Mouse (Mus musculus) cerebellum, adult 2 months (tissue): ENCODE measurements around the gene Lingo2. TPM values are rescaled to one million over a fixed set of nuclear protein-coding genes. Genes with fewer than 3 reads are reported as not detected.

Source experiments
- DNase-seq, 2 experiments: peaks; one replicate each; pipeline ENCODE4 v3.0.0; 2021
- H3K27ac ChIP-seq: fragments of 200-500 bp; 2 replicates; pipeline ENCODE4 v1.5.1; 2012; ENCODE audit warnings: low read length, control low read depth, inconsistent platforms; ENCODE audit not compliant: insufficient read depth
- H3K27me3 ChIP-seq: fragments of 200-500 bp; 2 replicates; pipeline ENCODE4 v1.6.1; 2012; ENCODE audit warnings: inconsistent platforms, mild to moderate bottlenecking, low read length, moderate library complexity; ENCODE audit not compliant: control insufficient read depth, insufficient read depth
- H3K4me1 ChIP-seq: fragments of 200-500 bp; 2 replicates; pipeline ENCODE4 v1.6.1; 2011; ENCODE audit warnings: low read length; ENCODE audit not compliant: control insufficient read depth, insufficient read depth
- H3K4me3 ChIP-seq: fragments of 200-500 bp; replicated peaks from 2 replicates; pipeline ENCODE3; 2011; ENCODE audit warnings: mild to moderate bottlenecking, low read depth, low read length, control low read depth; ENCODE audit not compliant: insufficient read depth
- CTCF ChIP-seq: fragments of 200-500 bp; IDR thresholded peaks from 2 replicates; pipeline ENCODE4 v1.5.1; 2011; ENCODE audit warnings: low read depth, mild to moderate bottlenecking, control low read depth, low read length, moderate library complexity, borderline replicate concordance; ENCODE audit not compliant: insufficient read depth
- POLR2A ChIP-seq: fragments of 200-500 bp; IDR thresholded peaks from 2 replicates; pipeline ENCODE4 v1.6.1; 2011; ENCODE audit warnings: low read length, control low read depth, borderline replicate concordance; ENCODE audit not compliant: insufficient read depth
- WGBS: fragments of 180-500 bp; shearing (Covaris S2); methylation state at CpG from one replicate; pipeline ENCODE4 v1.1.7; 2018; 5-methylcytosine and 5-hydroxymethylcytosine counted together
- polyA plus RNA-seq: library from polyadenylated mRNA; depleted of rRNA; stranded (reverse); fragments of >200 nt; gene quantifications from 2 replicates; pipeline ENCODE4 v1.2.3, GENCODE M21; 2012

The Lingo2 gene
- polyA plus RNA-seq, 1 experiment: 6.4 TPM

- TF ChIP-seq CTCF (no peak), POLR2A (no peak)
- Histone ChIP-seq H3K27me3 (no peaks in the 10 kb centered on the region), H3K27ac (0 out of 2 replicates have a peak overlapping the region, but pooled peaks have one; percentile 39), H3K4me3 (peak overlapping the region; percentile 10), H3K4me1 (peaks cover 2% of the 10 kb centered on the region; the same call in 1 of the 2 replicates)
- peak; percentile 22 to 23 for DNase-seq
- WGBS: 4% methylated on average over 7 of the region's 7 CpGs
Observed at GRCm38 (mm10) chr4:35845140-35845539, 1106.4 kb downstream of the Lingo2 start.

GRCm38 (mm10) chr4:35844518-35844917 is 1107.0 kb downstream of the Lingo2 start:
- DNase-seq: no peak
- H3K27ac ChIP-seq: no peak overlapping the region
- TF ChIP-seq POLR2A (no peak), CTCF (no peak)

GRCm38 (mm10) chr4:35823322-35823870 is 1128.2 kb downstream of the Lingo2 start:
- DNase-seq: no peak
- no peak for TF ChIP-seq CTCF
- Histone ChIP-seq H3K27me3 (no peaks in the 10 kb centered on the region), H3K4me1 (no peaks in the 10 kb centered on the region), H3K4me3 (no peak overlapping the region), H3K27ac (no peak overlapping the region)
- WGBS: 49% methylated on average over 7 of the region's 7 CpGs

More at GRCm38 (mm10) chr4:35844518-35844917, 1107.0 kb downstream of the Lingo2 start:
- Histone ChIP-seq H3K27me3 (no peaks in the 10 kb centered on the region), H3K4me3 (no peak overlapping the region), H3K4me1 (peaks cover 2% of the 10 kb centered on the region; the same call in 1 of the 2 replicates)
- WGBS: 21% methylated on average over 6 of the region's 6 CpGs

- WGBS: 54% methylated on average over 1 of the region's 1 CpGs
- H3K4me3 ChIP-seq: no peak overlapping the region
- no peaks in the 10 kb centered on the region for H3K4me1 ChIP-seq
- peak in 1 of 2 experiments; percentile 12 for DNase-seq
- H3K27me3 ChIP-seq: no peaks in the 10 kb centered on the region
- TF ChIP-seq POLR2A (no peak), CTCF (no peak)
- no peak overlapping the region for H3K27ac ChIP-seq
Observed at GRCm38 (mm10) chr4:35820701-35821100, 1130.8 kb downstream of the Lingo2 start.

GRCm38 (mm10) chr4:35814698-35815097 is 1136.8 kb downstream of the Lingo2 start:
- Histone ChIP-seq H3K27ac (no peak overlapping the region), H3K4me3 (no peak overlapping the region), H3K4me1 (no peaks in the 10 kb centered on the region), H3K27me3 (no peaks in the 10 kb centered on the region)
- 94% methylated on average over 1 of the region's 1 CpGs for WGBS
- no peak for DNase-seq
- TF ChIP-seq POLR2A (no peak), CTCF (no peak)

- Histone ChIP-seq H3K4me3 (no peak overlapping the region), H3K27ac (no peak overlapping the region), H3K27me3 (no peaks in the 10 kb centered on the region), H3K4me1 (peaks cover 3% of the 10 kb centered on the region; the same call in 1 of the 2 replicates)
- WGBS: 12% methylated on average over 6 of the region's 6 CpGs
- TF ChIP-seq POLR2A: no peak
- no peak for TF ChIP-seq CTCF
- DNase-seq: peak in 1 of 2 experiments; percentile 3
Observed at GRCm38 (mm10) chr4:35807497-35808210, 1143.9 kb downstream of the Lingo2 start.

- Histone ChIP-seq H3K4me1 (peaks cover 3% of the 10 kb centered on the region; the same call in 1 of the 2 replicates), H3K27me3 (no peaks in the 10 kb centered on the region), H3K4me3 (no peak overlapping the region), H3K27ac (no peak overlapping the region)
- 91% methylated on average over 2 of the region's 2 CpGs for WGBS
- TF ChIP-seq CTCF (no peak), POLR2A (no peak)
- no peak for DNase-seq
Observed at GRCm38 (mm10) chr4:35806881-35807464, 1144.6 kb downstream of the Lingo2 start.
